Mouse (Mus musculus) CH12.LX (cell line): Measurements from ENCODE around the gene Abtb2. TPM values are rescaled to one million over a fixed set of nuclear protein-coding genes. Genes with fewer than 3 reads are reported as not detected.

Experiments used
- DNase-seq: peaks from one replicate; pipeline ENCODE4 v3.0.0-alpha.2; 2013; ENCODE audit errors: extremely low read depth
- H3K27ac ChIP-seq: 2 replicates; pipeline ENCODE4 v1.5.1; 2012; ENCODE audit warnings: low read depth, mild to moderate bottlenecking, control low read depth, moderate library complexity; ENCODE audit not compliant: insufficient read depth
- H3K27me3 ChIP-seq: replicated peaks from 2 replicates; pipeline ENCODE3; 2012; ENCODE audit warnings: inconsistent platforms
- H3K36me3 ChIP-seq, 2 experiments: replicated peaks in 1 of 2; 2 replicates each; pipeline versions ENCODE3 to v1.6.1; 2012; ENCODE audit warnings: inconsistent platforms in 1 of 2, low read length in 1 of 2, mild to moderate bottlenecking in 1 of 2, mixed read lengths in 1 of 2, moderate library complexity in 1 of 2; ENCODE audit not compliant: control insufficient read depth in 1 of 2, insufficient read depth in 1 of 2
- H3K4me1 ChIP-seq, 2 experiments: 2 replicates each; pipeline ENCODE4 v1.6.1; 2012; ENCODE audit warnings: inconsistent platforms in 1 of 2, moderate library complexity in 1 of 2; ENCODE audit not compliant: insufficient read depth in 2 of 2, control insufficient read depth in 1 of 2
- H3K4me2 ChIP-seq: 2 replicates; pipeline ENCODE4 v1.6.1; 2012; ENCODE audit warnings: low read depth, mild to moderate bottlenecking, control low read depth; ENCODE audit not compliant: poor library complexity, insufficient read depth, severe bottlenecking
- H3K4me3 ChIP-seq, 3 experiments: fragments of 150-350 bp in 1 of 3; sonication (generic) in 1 of 3; replicated peaks in 1 of 3; 2 replicates each; pipeline versions ENCODE3 to v1.5.1; 2011 to 2012; ENCODE audit warnings: low read depth in 2 of 3, low read length in 2 of 3, mild to moderate bottlenecking in 2 of 3, moderate library complexity in 2 of 3, control low read depth in 1 of 3, improper control_type of control experiment in 1 of 3, inconsistent platforms in 1 of 3, mixed read lengths in 1 of 3; ENCODE audit not compliant: poor library complexity in 1 of 3
- H3K79me2 ChIP-seq: replicated peaks from 2 replicates; pipeline ENCODE4 v1.6.1; 2012; ENCODE audit warnings: mild to moderate bottlenecking, moderate library complexity; ENCODE audit not compliant: control insufficient read depth, poor library complexity, insufficient read depth, severe bottlenecking; ENCODE audit errors: extremely low read depth
- H3K9ac ChIP-seq: 2 replicates; pipeline ENCODE4 v1.6.1; 2012; ENCODE audit warnings: low read depth, mild to moderate bottlenecking, control low read depth, moderate library complexity; ENCODE audit not compliant: insufficient read depth
- H3K9me3 ChIP-seq: replicated peaks from 2 replicates; pipeline ENCODE3; 2012; ENCODE audit warnings: low read length, inconsistent platforms, mixed read lengths
- BHLHE40 ChIP-seq: IDR thresholded peaks from 2 replicates; pipeline ENCODE4 v1.6.1; 2011; ENCODE audit warnings: mild to moderate bottlenecking, low read depth, low read length, improper control_type of control experiment
- CHD2 ChIP-seq: IDR thresholded peaks from 2 replicates; pipeline ENCODE4 v1.6.1; 2011; ENCODE audit warnings: low read length, improper control_type of control experiment
- CTCF ChIP-seq, 2 experiments: IDR thresholded peaks in 1 of 2; conservative IDR thresholded peaks in 1 of 2; 2 replicates each; pipeline ENCODE4 v1.5.1; 2011 to 2012; ENCODE audit warnings: low read depth in 2 of 2, low read length in 2 of 2, improper control_type of control experiment in 1 of 2, inconsistent platforms in 1 of 2, mild to moderate bottlenecking in 1 of 2, moderate library complexity in 1 of 2
- E2F4 ChIP-seq: IDR thresholded peaks from 2 replicates; pipeline ENCODE4 v1.6.1; 2011; ENCODE audit warnings: low read depth, low read length, improper control_type of control experiment; ENCODE audit not compliant: insufficient replicate concordance
- ELF1 ChIP-seq: IDR thresholded peaks from 2 replicates; pipeline ENCODE4 v1.6.1; 2014; ENCODE audit warnings: low read depth, mild to moderate bottlenecking, inconsistent platforms, low read length, improper control_type of control experiment
- EP300 ChIP-seq: IDR thresholded peaks from 2 replicates; pipeline ENCODE4 v1.6.1; 2011; ENCODE audit warnings: low read length, improper control_type of control experiment
- GABPA ChIP-seq: IDR thresholded peaks from 2 replicates; pipeline ENCODE4 v1.6.1; 2012; ENCODE audit warnings: low read depth, low read length, improper control_type of control experiment, inconsistent platforms; ENCODE audit not compliant: insufficient replicate concordance
- HCFC1 ChIP-seq: IDR thresholded peaks from 2 replicates; pipeline ENCODE4 v1.6.1; 2012; ENCODE audit warnings: low read depth, mild to moderate bottlenecking, inconsistent platforms, low read length, improper control_type of control experiment
- JUN ChIP-seq: IDR thresholded peaks from 2 replicates; pipeline ENCODE4 v1.6.1; 2011; ENCODE audit warnings: low read depth, mild to moderate bottlenecking, low read length, improper control_type of control experiment, moderate library complexity; ENCODE audit not compliant: insufficient read depth
- JUND ChIP-seq: conservative IDR thresholded peaks from 2 replicates; pipeline ENCODE4 v1.6.1; 2011; ENCODE audit warnings: low read depth, low read length, improper control_type of control experiment
- KAT2A ChIP-seq: IDR thresholded peaks from 2 replicates; pipeline ENCODE4 v1.6.1; 2012; ENCODE audit warnings: low read length, improper control_type of control experiment, inconsistent platforms; ENCODE audit not compliant: insufficient replicate concordance
- MAFK ChIP-seq: IDR thresholded peaks from 2 replicates; pipeline ENCODE4 v1.6.1; 2011; ENCODE audit warnings: low read length, improper control_type of control experiment; ENCODE audit not compliant: insufficient replicate concordance
- MAZ ChIP-seq: IDR thresholded peaks from 2 replicates; pipeline ENCODE4 v1.6.1; 2012; ENCODE audit warnings: low read depth, mild to moderate bottlenecking, inconsistent platforms, low read length, improper control_type of control experiment, moderate library complexity
- MEF2A ChIP-seq: IDR thresholded peaks from 2 replicates; pipeline ENCODE4 v1.6.1; 2014; ENCODE audit warnings: low read depth, mild to moderate bottlenecking, inconsistent platforms, low read length, improper control_type of control experiment, borderline replicate concordance
- RAD21 ChIP-seq: IDR thresholded peaks from 2 replicates; pipeline ENCODE4 v1.6.1; 2011; ENCODE audit warnings: low read depth, mild to moderate bottlenecking, low read length, improper control_type of control experiment, moderate library complexity
- SMC3 ChIP-seq: IDR thresholded peaks from 2 replicates; pipeline ENCODE4 v1.6.1; 2011; ENCODE audit warnings: low read depth, low read length, improper control_type of control experiment
- TBP ChIP-seq: conservative IDR thresholded peaks from 2 replicates; pipeline ENCODE4 v1.6.1; 2011; ENCODE audit warnings: low read depth, low read length, improper control_type of control experiment
- TCF12 ChIP-seq: IDR thresholded peaks from 2 replicates; pipeline ENCODE4 v1.6.1; 2014; ENCODE audit warnings: low read depth, mild to moderate bottlenecking, inconsistent platforms, low read length, improper control_type of control experiment
- USF1 ChIP-seq: IDR thresholded peaks from 2 replicates; pipeline ENCODE4 v1.6.1; 2014; ENCODE audit warnings: low read depth, mild to moderate bottlenecking, inconsistent platforms, low read length, improper control_type of control experiment
- USF2 ChIP-seq: conservative IDR thresholded peaks from 2 replicates; pipeline ENCODE4 v1.6.1; 2011; ENCODE audit warnings: low read depth, low read length, improper control_type of control experiment
- ZC3H11A ChIP-seq: IDR thresholded peaks from 2 replicates; pipeline ENCODE4 v1.6.1; 2012; ENCODE audit warnings: low read depth, mild to moderate bottlenecking, inconsistent platforms, low read length, improper control_type of control experiment
- ZNF384 ChIP-seq: IDR thresholded peaks from 2 replicates; pipeline ENCODE4 v1.6.1; 2012; ENCODE audit warnings: low read depth, low read length, improper control_type of control experiment, inconsistent platforms
- dilution Hi-C: fragments of 300-500 bp; cut with MboI; formaldehyde crosslinking; loops from 2 replicates; pipeline ENCODE4 v1.14.3; 2020; ENCODE audit warnings: low sequenced_read_pairs; ENCODE audit not compliant: extremely low pct_unique_long_range_greater_than_20kb, extremely low pct_ligation_motif_present
- in situ Hi-C: fragments of 300-500 bp; cut with MboI; formaldehyde crosslinking; loops from 3 replicates; pipeline ENCODE4 v1.14.3; 2019; ENCODE audit warnings: low sequenced_read_pairs, low pct_ligation_motif_present, low pct_unique_long_range_greater_than_20kb, mixed read lengths
- polyA plus RNA-seq: library from polyadenylated mRNA; unstranded; fragments of >175 nt; gene quantifications from 2 replicates; pipeline ENCODE4 v1.2.1, GENCODE M21; 2012; ENCODE audit warnings: low read depth; ENCODE audit not compliant: insufficient read length
- total RNA-seq, 2 experiments: library from RNA; depleted of rRNA; stranded (reverse); fragments of 300-350 nt in 1 of 2; fragments of >200 nt in 1 of 2; gene quantifications; 2 replicates each; pipeline ENCODE4 v1.2.3; 2012 to 2014

The Abtb2 gene
- total and polyA plus RNA-seq, 3 experiments, result 2.9 to 7.7 (median 3.8) TPM

- H3K4me3 ChIP-seq, result no peak overlapping the region
- H3K36me3 ChIP-seq, result no peaks in the 10 kb centered on the region
- H3K27ac ChIP-seq, result no peak overlapping the region
- TF ChIP-seq JUND, result no peak
- no peak for TF ChIP-seq GABPA
- no peak for TF ChIP-seq BHLHE40
- no peak for TF ChIP-seq JUN
- TF ChIP-seq MAZ, result no peak
- TF ChIP-seq ELF1, result no peak
- TF ChIP-seq SMC3, result no peak
- TF ChIP-seq MAFK, result no peak
- TF ChIP-seq ZNF384, result no peak
- no peaks in the 10 kb centered on the region for H3K9me3 ChIP-seq
- no peak overlapping the region for H3K4me2 ChIP-seq
- no peaks in the 10 kb centered on the region for H3K79me2 ChIP-seq
- H3K27me3 ChIP-seq, result no peaks in the 10 kb centered on the region
- H3K4me1 ChIP-seq, result peaks cover 52 to 98% of the 10 kb centered on the region in 2 experiments
- dilution Hi-C loops, result no loop called here
- DNase-seq, result no peak
- no peak overlapping the region for H3K9ac ChIP-seq
- in situ Hi-C loops, result no loop called here
These were observed 93.8 kb downstream of the Abtb2 start for GRCm38 (mm10) chr2:103659648-103660556.

GRCm38 (mm10) chr2:103661696-103662095, 95.6 kb downstream of the Abtb2 start:
- no peak for DNase-seq
- H3K27me3 ChIP-seq, result no peaks in the 10 kb centered on the region
- in situ Hi-C loops, result no loop called here
- H3K4me1 ChIP-seq, result peaks cover 41 to 80% of the 10 kb centered on the region in 2 experiments
- peak overlapping the region; percentile 25; the same call in 1 of the 2 replicates for H3K4me2 ChIP-seq
- H3K27ac ChIP-seq, result peak overlapping the region; percentile 47
- H3K4me3 ChIP-seq, result no peak overlapping the region
- no peaks in the 10 kb centered on the region for H3K79me2 ChIP-seq
- H3K9me3 ChIP-seq, result no peaks in the 10 kb centered on the region
- no peaks in the 10 kb centered on the region for H3K36me3 ChIP-seq
- dilution Hi-C loops, result no loop called here
- TF ChIP-seq RAD21 (no peak), TBP (0 out of 2 replicates have a peak, but pooled peaks have one; percentile 4)
- H3K9ac ChIP-seq, result no peak overlapping the region

GRCm38 (mm10) chr2:103662121-103662520, 96.0 kb downstream of the Abtb2 start:
- H3K4me1 ChIP-seq, result peaks cover 38 to 79% of the 10 kb centered on the region in 2 experiments
- no peak overlapping the region for H3K9ac ChIP-seq
- H3K9me3 ChIP-seq, result no peaks in the 10 kb centered on the region
- H3K27me3 ChIP-seq, result no peaks in the 10 kb centered on the region
- H3K36me3 ChIP-seq, result no peaks in the 10 kb centered on the region
- DNase-seq, result peak; percentile 95
- no peaks in the 10 kb centered on the region for H3K79me2 ChIP-seq
- in situ Hi-C loops, result no loop called here
- dilution Hi-C loops, result no loop called here
- no peak overlapping the region for H3K4me3 ChIP-seq
- no peak overlapping the region for H3K27ac ChIP-seq
- H3K4me2 ChIP-seq, result peak overlapping the region; percentile 25; the same call in 1 of the 2 replicates
- TF ChIP-seq MEF2A (peak; percentile 100), CHD2 (no peak), TCF12 (peak; percentile 96), ZC3H11A (no peak; the same call in 1 of the 2 replicates), JUND (peak; percentile 97), USF1 (no peak), MAFK (peak; percentile 75), CTCF (conservative IDR thresholded peaks at IDR 0.05 in 1 of 2, IDR thresholded peaks at IDR 0.05 in 1 of 2; ENCODE audit: low read depth in 2 of 2, low read length in 2 of 2) (no peak), BHLHE40 (peak; percentile 87), KAT2A (peak; percentile 55; the same call in 1 of the 2 replicates), USF2 (no peak), EP300 (peak; percentile 95), MAZ (peak; percentile 96), ZNF384 (no peak), HCFC1 (no peak; the same call in 1 of the 2 replicates), RAD21 (peak; percentile 18), E2F4 (no peak), JUN (peak; percentile 99), GABPA (no peak)
